Mouse (Mus musculus) layer of hippocampus, adult 2 months (tissue): ENCODE measurements around the gene Twf2. TPM values are rescaled to one million over a fixed set of nuclear protein-coding genes. Genes with fewer than 3 reads are reported as not detected.
A peak's percentile ranks its signal among the peaks of the same experiment; 100 is the strongest.

Source experiments
- DNase-seq, 2 experiments: peaks; one replicate each; pipeline ENCODE4 v3.0.0; 2022; ENCODE audit warnings: low spot score in 2 of 2
- H3K27ac ChIP-seq: fragments of 200-600 bp; 2 replicates; pipeline ENCODE4 v1.8.1; 2022
- H3K4me3 ChIP-seq: fragments of 200-600 bp; 2 replicates; pipeline ENCODE4 v1.8.1; 2022; ENCODE audit warnings: mild to moderate bottlenecking
- CTCF ChIP-seq: fragments of 200-600 bp; conservative IDR thresholded peaks from 2 replicates; pipeline ENCODE4 v1.8.1; 2022; ENCODE audit warnings: antibody characterized with exemption, mild to moderate bottlenecking, moderate library complexity
- total RNA-seq, 2 experiments: library from RNA; stranded (reverse); gene quantifications; 2 replicates each; pipeline ENCODE4 v1.2.3; 2021

Gene Twf2
- total RNA-seq, 2 experiments from 2014 or later: 52.4 to 58.9 TPM

- peak overlapping the region; percentile 51; the same call in 1 of the 2 replicates for H3K27ac ChIP-seq
- TF ChIP-seq CTCF: no peak
- H3K4me3 ChIP-seq: no peak overlapping the region
These were observed 3.6 kb downstream of the Twf2 start for GRCm38 (mm10) chr9:106206515-106206914.

GRCm38 (mm10) chr9:106208181-106208580 lies 5.3 kb downstream of the Twf2 start:
- Histone ChIP-seq H3K27ac (no peak overlapping the region), H3K4me3 (no peak overlapping the region)
- no peak for DNase-seq
- no peak for TF ChIP-seq CTCF

More at GRCm38 (mm10) chr9:106206515-106206914, 3.6 kb downstream of the Twf2 start:
- no peak for DNase-seq

GRCm38 (mm10) chr9:106209954-106210353 lies 7.0 kb downstream of the Twf2 start:
- no peak for TF ChIP-seq CTCF
- DNase-seq: no peak
- H3K27ac ChIP-seq: peak overlapping the region; percentile 53; the same call in 1 of the 2 replicates
- H3K4me3 ChIP-seq: no peak overlapping the region

- DNase-seq: no peak
- no peak for TF ChIP-seq CTCF
- no peak overlapping the region; the same call in 1 of the 2 replicates for H3K4me3 ChIP-seq
- H3K27ac ChIP-seq: peak overlapping the region; percentile 83
These were observed 8.1 kb downstream of the Twf2 start for GRCm38 (mm10) chr9:106210853-106211609.

GRCm38 (mm10) chr9:106211680-106212593 lies 9.0 kb downstream of the Twf2 start:
- peak; percentile 80 to 85 for DNase-seq
- Histone ChIP-seq H3K27ac (peak overlapping the region; percentile 83), H3K4me3 (peak overlapping the region; percentile 37)
- TF ChIP-seq CTCF: peak; percentile 100

GRCm38 (mm10) chr9:106212594-106212981 lies 9.7 kb downstream of the Twf2 start:
- no peak for DNase-seq
- Histone ChIP-seq H3K4me3 (no peak overlapping the region), H3K27ac (no peak overlapping the region; the same call in 1 of the 2 replicates)
- no peak for TF ChIP-seq CTCF

GRCm38 (mm10) chr9:106215341-106216125 lies 12.6 kb downstream of the Twf2 start:
- DNase-seq: no peak
- no peak overlapping the region for H3K4me3 ChIP-seq
- H3K27ac ChIP-seq: no peak overlapping the region
- TF ChIP-seq CTCF: peak; percentile 62

- DNase-seq: no peak
- no peak for TF ChIP-seq CTCF
These were observed 14.1 kb downstream of the Twf2 start for GRCm38 (mm10) chr9:106216971-106217370.

GRCm38 (mm10) chr9:106220894-106221523 lies 18.1 kb downstream of the Twf2 start:
- TF ChIP-seq CTCF: no peak
- H3K27ac ChIP-seq: no peak overlapping the region
- no peak overlapping the region for H3K4me3 ChIP-seq
- DNase-seq: no peak

More at GRCm38 (mm10) chr9:106216971-106217370, 14.1 kb downstream of the Twf2 start:
- Histone ChIP-seq H3K27ac (no peak overlapping the region), H3K4me3 (no peak overlapping the region)

- Histone ChIP-seq H3K27ac (no peak within 1 kb of the TSS; the same call in 1 of the 2 replicates), H3K4me3 (no peak within 1 kb of the TSS)
- no peak for TF ChIP-seq CTCF
- no peak for DNase-seq
These were observed 19.4 kb downstream of the Twf2 start, which contains the start of gene Tlr9 for GRCm38 (mm10) chr9:106222261-106222851. Tlr9 (plus strand) TSS chr9:106222598.

- Histone ChIP-seq H3K27ac (no peak overlapping the region; the same call in 1 of the 2 replicates), H3K4me3 (no peak overlapping the region)
- no peak for DNase-seq
- no peak for TF ChIP-seq CTCF
These were observed 20.1 kb downstream of the Twf2 start for GRCm38 (mm10) chr9:106222994-106223393.
